Mouse (Mus musculus): ENCODE results near the gene Calm4. TPM values are rescaled to one million over a fixed set of nuclear protein-coding genes. Genes with fewer than 3 reads are reported as not detected.
"Not testable (repeated sequence)": the region's sequence is repeated elsewhere in the genome, so short reads cannot be mapped to it uniquely, and the experiment has no call there.

Calm4 gene
- polyA plus RNA-seq, 1 experiment = not detected

GRCm38 (mm10) chr13:3807131-3807827 is 30.3 kb upstream of the Calm4 start:
- TF ChIP-seq CTCF (IDR thresholded peaks at IDR 0.05; ENCODE audit: control insufficient read depth, insufficient read depth, low read length) (no peak), POLR2A (IDR thresholded peaks at IDR 0.05; ENCODE audit: borderline replicate concordance, control insufficient read depth, low read depth, low read length) (no peak)
- H3K4me3 ChIP-seq (replicated peaks; ENCODE audit: control insufficient read depth, low read depth, low read length) = no peak overlapping the region
- H3K4me1 ChIP-seq (ENCODE audit: control insufficient read depth, insufficient read depth, low read length) = no peaks in the 10 kb centered on the region; the same call in 1 of the 2 replicates
- 77% methylated on average over 7 of the region's 7 CpGs for WGBS
- no peak overlapping the region for H3K27ac ChIP-seq (ENCODE audit: control insufficient read depth, insufficient read depth, low read depth, low read length, poor library complexity)

- peaks cover 1% of the 10 kb centered on the region; the same call in 1 of the 2 replicates for H3K4me1 ChIP-seq (ENCODE audit: control insufficient read depth, insufficient read depth, low read length)
- TF ChIP-seq CTCF (IDR thresholded peaks at IDR 0.05; ENCODE audit: control insufficient read depth, insufficient read depth, low read length) (no peak), POLR2A (IDR thresholded peaks at IDR 0.05; ENCODE audit: borderline replicate concordance, control insufficient read depth, low read depth, low read length) (no peak)
- no peak overlapping the region for H3K4me3 ChIP-seq (replicated peaks; ENCODE audit: control insufficient read depth, low read depth, low read length)
- H3K27ac ChIP-seq (ENCODE audit: control insufficient read depth, insufficient read depth, low read depth, low read length, poor library complexity) = no peak overlapping the region
- 56% methylated on average over 5 of the region's 5 CpGs for WGBS
These were observed 19.4 kb upstream of the Calm4 start for GRCm38 (mm10) chr13:3818012-3818739.

- no peak overlapping the region for H3K4me3 ChIP-seq (replicated peaks; ENCODE audit: control insufficient read depth, low read depth, low read length)
- no peak overlapping the region for H3K27ac ChIP-seq (ENCODE audit: control insufficient read depth, insufficient read depth, low read depth, low read length, poor library complexity)
- no peak for TF ChIP-seq CTCF (IDR thresholded peaks at IDR 0.05; ENCODE audit: control insufficient read depth, insufficient read depth, low read length)
- no peak for TF ChIP-seq POLR2A (IDR thresholded peaks at IDR 0.05; ENCODE audit: borderline replicate concordance, control insufficient read depth, low read depth, low read length)
- 80% methylated on average over 2 of the region's 2 CpGs for WGBS
- H3K4me1 ChIP-seq (ENCODE audit: control insufficient read depth, insufficient read depth, low read length) = peaks cover 1% of the 10 kb centered on the region; the same call in 1 of the 2 replicates
These were observed 18.8 kb upstream of the Calm4 start for GRCm38 (mm10) chr13:3818740-3819076.

GRCm38 (mm10) chr13:3822105-3822504 is 15.5 kb upstream of the Calm4 start:
- Histone ChIP-seq H3K4me1 (ENCODE audit: control insufficient read depth, insufficient read depth, low read length) (peaks cover 1% of the 10 kb centered on the region; the same call in 1 of the 2 replicates), H3K27ac (ENCODE audit: control insufficient read depth, insufficient read depth, low read depth, low read length, poor library complexity) (no peak overlapping the region), H3K4me3 (replicated peaks; ENCODE audit: control insufficient read depth, low read depth, low read length) (no peak overlapping the region)
- TF ChIP-seq POLR2A (IDR thresholded peaks at IDR 0.05; ENCODE audit: borderline replicate concordance, control insufficient read depth, low read depth, low read length) (no peak), CTCF (IDR thresholded peaks at IDR 0.05; ENCODE audit: control insufficient read depth, insufficient read depth, low read length) (no peak)
- WGBS = 49% methylated on average over 4 of the region's 4 CpGs

- no peak overlapping the region for H3K4me3 ChIP-seq (replicated peaks; ENCODE audit: control insufficient read depth, low read depth, low read length)
- H3K27ac ChIP-seq (ENCODE audit: control insufficient read depth, insufficient read depth, low read depth, low read length, poor library complexity) = no peak overlapping the region
- H3K4me1 ChIP-seq (ENCODE audit: control insufficient read depth, insufficient read depth, low read length) = peaks cover 1% of the 10 kb centered on the region; the same call in 1 of the 2 replicates
- TF ChIP-seq CTCF (IDR thresholded peaks at IDR 0.05; ENCODE audit: control insufficient read depth, insufficient read depth, low read length) (no peak), POLR2A (IDR thresholded peaks at IDR 0.05; ENCODE audit: borderline replicate concordance, control insufficient read depth, low read depth, low read length) (no peak)
These were observed 11.8 kb upstream of the Calm4 start for GRCm38 (mm10) chr13:3825726-3826125.

- H3K4me1 ChIP-seq (ENCODE audit: control insufficient read depth, insufficient read depth, low read length) = no peaks in the 10 kb centered on the region
- H3K4me3 ChIP-seq (replicated peaks; ENCODE audit: control insufficient read depth, low read depth, low read length) = no peak overlapping the region
- H3K27ac ChIP-seq (ENCODE audit: control insufficient read depth, insufficient read depth, low read depth, low read length, poor library complexity) = no peak overlapping the region
- 47% methylated on average over 5 of the region's 5 CpGs for WGBS
- no peak for TF ChIP-seq CTCF (IDR thresholded peaks at IDR 0.05; ENCODE audit: control insufficient read depth, insufficient read depth, low read length)
- TF ChIP-seq POLR2A (IDR thresholded peaks at IDR 0.05; ENCODE audit: borderline replicate concordance, control insufficient read depth, low read depth, low read length) = no peak
These were observed 6.0 kb upstream of the Calm4 start for GRCm38 (mm10) chr13:3831546-3831945.

GRCm38 (mm10) chr13:3831994-3832393 is 5.6 kb upstream of the Calm4 start:
- 49% methylated on average over 1 of the region's 1 CpGs for WGBS

GRCm38 (mm10) chr13:3832450-3832849 is 5.1 kb upstream of the Calm4 start:
- WGBS = 0% methylated on average over 2 of the region's 2 CpGs
- Histone ChIP-seq H3K27ac (ENCODE audit: control insufficient read depth, insufficient read depth, low read depth, low read length, poor library complexity) (no peak overlapping the region), H3K4me1 (ENCODE audit: control insufficient read depth, insufficient read depth, low read length) (no peaks in the 10 kb centered on the region), H3K4me3 (replicated peaks; ENCODE audit: control insufficient read depth, low read depth, low read length) (no peak overlapping the region)
- TF ChIP-seq CTCF (IDR thresholded peaks at IDR 0.05; ENCODE audit: control insufficient read depth, insufficient read depth, low read length) (no peak), POLR2A (IDR thresholded peaks at IDR 0.05; ENCODE audit: borderline replicate concordance, control insufficient read depth, low read depth, low read length) (no peak)

More at GRCm38 (mm10) chr13:3831994-3832393, 5.6 kb upstream of the Calm4 start:
- Histone ChIP-seq H3K4me1 (ENCODE audit: control insufficient read depth, insufficient read depth, low read length) (no peaks in the 10 kb centered on the region), H3K4me3 (replicated peaks; ENCODE audit: control insufficient read depth, low read depth, low read length) (no peak overlapping the region), H3K27ac (ENCODE audit: control insufficient read depth, insufficient read depth, low read depth, low read length, poor library complexity) (no peak overlapping the region)
- TF ChIP-seq CTCF (IDR thresholded peaks at IDR 0.05; ENCODE audit: control insufficient read depth, insufficient read depth, low read length) (no peak), POLR2A (IDR thresholded peaks at IDR 0.05; ENCODE audit: borderline replicate concordance, control insufficient read depth, low read depth, low read length) (no peak)

GRCm38 (mm10) chr13:3833644-3834043 is 3.9 kb upstream of the Calm4 start:
- not testable (repeated sequence) for H3K4me3 ChIP-seq (replicated peaks; ENCODE audit: control insufficient read depth, low read depth, low read length); H3K4me1 ChIP-seq (ENCODE audit: control insufficient read depth, insufficient read depth, low read length); H3K27ac ChIP-seq (ENCODE audit: control insufficient read depth, insufficient read depth, low read depth, low read length, poor library complexity)

- H3K4me3 ChIP-seq (replicated peaks; ENCODE audit: control insufficient read depth, low read depth, low read length); H3K4me1 ChIP-seq (ENCODE audit: control insufficient read depth, insufficient read depth, low read length); H3K27ac ChIP-seq (ENCODE audit: control insufficient read depth, insufficient read depth, low read depth, low read length, poor library complexity): not testable (repeated sequence)
These were observed 3.1 kb downstream of the Calm4 start for GRCm38 (mm10) chr13:3840662-3841061.
